Mouse (Mus musculus) liver, postnatal 0 days (tissue): Measurements from ENCODE around the gene Arhgap28.

ENCODE experiments used
- CTCF ChIP-seq: sonication (generic); IDR thresholded peaks from 2 replicates; pipeline ENCODE4 v1.5.1; 2016; ENCODE audit warnings: antibody characterized with exemption, low read depth
- EP300 ChIP-seq: IDR thresholded peaks from 2 replicates; pipeline ENCODE4 v1.6.1; 2016; ENCODE audit warnings: antibody characterized with exemption, low read depth, mild to moderate bottlenecking

GRCm38 (mm10) chr17:67836146-67836895 is 167.6 kb downstream of the Arhgap28 start:
- TF ChIP-seq EP300 (no peak), CTCF (no peak)
